Mouse (Mus musculus): ENCODE measurements around the gene Crip1. TPM values are rescaled to one million over a fixed set of nuclear protein-coding genes. Genes with fewer than 3 reads are reported as not detected.
A peak's percentile ranks its signal among the peaks of the same experiment; 100 is the strongest.

Crip1 gene
- total and polyA plus RNA-seq, 3 experiments: 282 to 438 TPM; not detected in 1

DNA sequence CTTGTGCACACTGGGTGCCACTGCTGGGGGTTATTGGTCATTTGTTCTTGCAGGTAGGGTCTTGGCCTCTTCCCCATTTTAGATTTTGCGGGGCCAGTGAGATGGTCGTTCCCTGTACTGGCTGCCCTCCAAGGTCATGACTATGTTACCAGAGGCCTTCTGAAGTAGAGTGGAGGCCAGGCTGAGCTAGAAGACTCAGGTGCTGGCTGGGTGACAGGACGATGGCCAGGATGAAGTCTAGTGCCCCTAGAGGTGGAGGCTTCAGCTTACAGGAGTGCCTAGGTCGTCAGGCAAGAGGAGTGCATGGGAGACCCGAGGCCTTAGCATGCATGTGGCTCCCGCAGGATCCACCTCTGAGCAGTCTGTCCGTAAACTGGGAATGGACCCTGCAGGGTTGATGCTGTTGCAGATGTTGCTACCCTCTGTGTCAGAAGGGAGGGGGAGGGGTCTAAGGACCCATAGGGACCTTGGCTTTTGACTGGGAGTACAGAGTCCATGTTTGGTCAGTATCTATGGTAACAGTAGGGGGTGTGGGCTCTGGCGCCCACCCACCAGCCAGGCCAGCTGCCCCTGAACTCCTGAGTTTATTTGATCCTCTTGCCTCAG is 42.2 kb upstream of the Crip1 start:
- peak; percentile 72 for DNase-seq (ENCODE audit: low read depth, low spot score)
- Histone ChIP-seq H3K9ac (ENCODE audit: control insufficient read depth, low read depth, low read length, poor library complexity, severe bottlenecking) (no peak overlapping the region), H3K4me3 (ENCODE audit: control insufficient read depth in 1 of 2, insufficient read depth in 1 of 2, low read depth in 2 of 2, low read length in 2 of 2) (no peak overlapping the region), H3K27me3 (ENCODE audit: control insufficient read depth in 1 of 2, insufficient read depth in 2 of 2, low read length in 2 of 2) (no peaks in the 10 kb centered on the region), H3K27ac (ENCODE audit: control insufficient read depth, low read depth, low read length) (no peak overlapping the region), H3K36me3 (ENCODE audit: control insufficient read depth in 1 of 2, insufficient read depth in 2 of 2, low read length in 2 of 2) (peaks cover 6 to 45% of the 10 kb centered on the region in 2 experiments), H3K79me2 (ENCODE audit: control insufficient read depth, insufficient read depth, low read length, poor library complexity) (peaks cover 89% of the 10 kb centered on the region), H3K4me1 (ENCODE audit: control insufficient read depth in 1 of 2, insufficient read depth in 2 of 2, low read length in 2 of 2) (peaks cover 35 to 54% of the 10 kb centered on the region in 2 experiments), H3K9me3 (replicated peaks; ENCODE audit: insufficient read depth, low read length) (no peaks in the 10 kb centered on the region)
- TF ChIP-seq CHD2 (IDR thresholded peaks at IDR 0.05; ENCODE audit: low read length): no peak
- no peak for TF ChIP-seq NELFE (IDR thresholded peaks at IDR 0.05; ENCODE audit: low read depth, low read length)
- TF ChIP-seq ETS1 (IDR thresholded peaks at IDR 0.05; ENCODE audit: low read depth, low read length): no peak
- no peak for TF ChIP-seq TBP (IDR thresholded peaks at IDR 0.05; ENCODE audit: low read depth, low read length)
- TF ChIP-seq USF1 (IDR thresholded peaks at IDR 0.05; ENCODE audit: low read depth, low read length): no peak
- TF ChIP-seq POLR2AphosphoS5 (IDR thresholded peaks at IDR 0.05; ENCODE audit: borderline replicate concordance, low read depth, low read length): no peak
- TF ChIP-seq POLR2AphosphoS2 (IDR thresholded peaks at IDR 0.05; ENCODE audit: low read length): no peak
- TF ChIP-seq USF2 (IDR thresholded peaks at IDR 0.05; ENCODE audit: borderline replicate concordance in 1 of 2, insufficient read depth in 1 of 2, low read depth in 1 of 2, low read length in 2 of 2): no peak
- TF ChIP-seq E2F4 (IDR thresholded peaks at IDR 0.05; ENCODE audit: borderline replicate concordance, low read depth, low read length): no peak
- TF ChIP-seq TCF12 (IDR thresholded peaks at IDR 0.05; ENCODE audit: low read depth, low read length): no peak
- peak in 1 of 2 experiments; percentile 40; a peak in 1 of 4 replicates for TF ChIP-seq POLR2A (IDR thresholded peaks at IDR 0.05; ENCODE audit: control insufficient read depth in 1 of 2, insufficient read depth in 1 of 2, low read depth in 1 of 2, low read length in 2 of 2, poor library complexity in 1 of 2)
- TF ChIP-seq KAT2A (conservative IDR thresholded peaks at IDR 0.05; ENCODE audit: low read depth, low read length): no peak
- no peak for TF ChIP-seq HCFC1 (IDR thresholded peaks at IDR 0.05; ENCODE audit: low read depth, low read length)
- TF ChIP-seq CTCF (IDR thresholded peaks at IDR 0.05 in 2 of 3, conservative IDR thresholded peaks at IDR 0.05 in 1 of 3; ENCODE audit: control insufficient read depth in 1 of 3, insufficient read depth in 1 of 3, low read depth in 2 of 3, low read length in 3 of 3, poor library complexity in 1 of 3, severe bottlenecking in 1 of 3): peak in 1 of 3 experiments; percentile 64; a peak in 2 of 6 replicates
- no peak for TF ChIP-seq MYB (IDR thresholded peaks at IDR 0.05; ENCODE audit: low read depth, low read length)

DNA sequence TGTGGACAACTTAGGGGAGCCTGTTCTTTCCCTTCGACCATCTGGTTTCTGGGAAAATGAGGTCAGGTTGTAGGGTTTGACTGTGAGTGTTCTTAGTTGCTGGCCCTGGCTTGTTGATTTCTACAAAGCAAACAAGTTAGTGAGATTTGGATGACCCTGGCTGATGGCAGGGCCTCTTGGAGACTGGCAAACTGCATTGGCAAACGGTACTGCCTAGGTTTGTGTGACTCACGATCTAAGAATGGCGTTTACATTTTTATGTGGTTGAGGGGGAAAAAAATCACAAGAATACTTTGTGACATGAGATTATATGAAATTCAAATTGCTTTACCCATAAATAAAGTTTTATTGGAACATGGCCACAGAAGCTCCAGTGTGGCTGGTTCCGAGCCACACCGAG is 39.7 kb upstream of the Crip1 start:
- Histone ChIP-seq H3K9me3 (replicated peaks; ENCODE audit: insufficient read depth, low read length) (no peaks in the 10 kb centered on the region), H3K27ac (ENCODE audit: control insufficient read depth, low read depth, low read length) (peak overlapping the region; percentile 87), H3K79me2 (ENCODE audit: control insufficient read depth, insufficient read depth, low read length, poor library complexity) (peaks cover 84% of the 10 kb centered on the region), H3K36me3 (ENCODE audit: control insufficient read depth in 1 of 2, insufficient read depth in 2 of 2, low read length in 2 of 2) (peaks cover 8 to 29% of the 10 kb centered on the region in 2 experiments), H3K27me3 (ENCODE audit: control insufficient read depth in 1 of 2, insufficient read depth in 2 of 2, low read length in 2 of 2) (no peaks in the 10 kb centered on the region), H3K4me3 (ENCODE audit: control insufficient read depth in 1 of 2, insufficient read depth in 1 of 2, low read depth in 2 of 2, low read length in 2 of 2) (no peak overlapping the region; a peak in 1 of 4 replicates), H3K9ac (ENCODE audit: control insufficient read depth, low read depth, low read length, poor library complexity, severe bottlenecking) (peak overlapping the region; percentile 33), H3K4me1 (ENCODE audit: control insufficient read depth in 1 of 2, insufficient read depth in 2 of 2, low read length in 2 of 2) (peaks cover 23 to 38% of the 10 kb centered on the region in 2 experiments)
- peak; percentile 48 for DNase-seq (ENCODE audit: low read depth, low spot score)
- no peak for TF ChIP-seq MAZ (IDR thresholded peaks at IDR 0.05; ENCODE audit: low read depth, low read length)
- peak in 1 of 2 experiments; percentile 30; a peak in 1 of 4 replicates for TF ChIP-seq POLR2A (IDR thresholded peaks at IDR 0.05; ENCODE audit: control insufficient read depth in 1 of 2, insufficient read depth in 1 of 2, low read depth in 1 of 2, low read length in 2 of 2, poor library complexity in 1 of 2)
